Mouse (Mus musculus) CH12.LX (cell line): ENCODE measurements around the gene Ogdh.

Experiments used
- BHLHE40 ChIP-seq: IDR thresholded peaks from 2 replicates; pipeline ENCODE4 v1.6.1; 2011; ENCODE audit warnings: mild to moderate bottlenecking, low read depth, low read length, improper control_type of control experiment
- CTCF ChIP-seq, 2 experiments: IDR thresholded peaks in 1 of 2; conservative IDR thresholded peaks in 1 of 2; 2 replicates each; pipeline ENCODE4 v1.5.1; 2011 to 2012; ENCODE audit warnings: low read depth in 2 of 2, low read length in 2 of 2, improper control_type of control experiment in 1 of 2, inconsistent platforms in 1 of 2, mild to moderate bottlenecking in 1 of 2, moderate library complexity in 1 of 2
- ETS1 ChIP-seq: conservative IDR thresholded peaks from 2 replicates; pipeline ENCODE4 v1.6.1; 2012; ENCODE audit warnings: low read depth, mild to moderate bottlenecking, inconsistent platforms, low read length, improper control_type of control experiment, moderate library complexity
- GABPA ChIP-seq: IDR thresholded peaks from 2 replicates; pipeline ENCODE4 v1.6.1; 2012; ENCODE audit warnings: low read depth, low read length, improper control_type of control experiment, inconsistent platforms; ENCODE audit not compliant: insufficient replicate concordance
- IRF4 ChIP-seq: IDR thresholded peaks from 2 replicates; pipeline ENCODE4 v1.6.1; 2014; ENCODE audit warnings: low read depth, mild to moderate bottlenecking, inconsistent platforms, low read length, improper control_type of control experiment
- KAT2A ChIP-seq: IDR thresholded peaks from 2 replicates; pipeline ENCODE4 v1.6.1; 2012; ENCODE audit warnings: low read length, improper control_type of control experiment, inconsistent platforms; ENCODE audit not compliant: insufficient replicate concordance
- MAX ChIP-seq: IDR thresholded peaks from 2 replicates; pipeline ENCODE4 v1.6.1; 2011; ENCODE audit warnings: low read length, improper control_type of control experiment
- POLR2A ChIP-seq: IDR thresholded peaks from 2 replicates; pipeline ENCODE4 v1.6.1; 2011; ENCODE audit warnings: low read depth, mild to moderate bottlenecking, improper control_type of control experiment, low read length
- POLR2AphosphoS2 ChIP-seq: IDR thresholded peaks from 2 replicates; pipeline ENCODE4 v1.6.1; 2011; ENCODE audit warnings: low read depth, low read length, improper control_type of control experiment
- SMC3 ChIP-seq: IDR thresholded peaks from 2 replicates; pipeline ENCODE4 v1.6.1; 2011; ENCODE audit warnings: low read depth, low read length, improper control_type of control experiment
- ZMIZ1 ChIP-seq: IDR thresholded peaks from 2 replicates; pipeline ENCODE4 v1.6.1; 2012; ENCODE audit warnings: low read depth, mild to moderate bottlenecking, inconsistent platforms, low read length, improper control_type of control experiment

DNA sequence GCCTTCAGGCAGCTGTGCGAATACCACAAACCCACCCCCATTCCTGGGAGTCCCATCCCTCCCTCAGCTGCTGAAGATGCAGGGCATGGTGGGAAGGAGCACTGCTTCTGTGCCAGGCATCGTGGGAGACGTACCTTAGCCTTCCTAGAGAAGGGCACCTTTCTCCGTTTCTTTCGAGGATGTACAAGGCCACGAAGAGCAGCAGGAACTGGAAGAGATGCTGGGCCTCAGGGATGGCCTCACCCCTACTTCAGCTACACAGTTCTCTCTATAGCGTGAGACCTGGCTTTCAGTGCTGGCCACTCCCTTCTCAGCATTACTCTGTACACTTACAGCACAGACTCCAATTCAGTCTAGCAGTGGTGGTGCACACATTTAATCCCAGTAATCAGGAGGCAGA, 32.0 kb upstream of the Ogdh start:
- TF ChIP-seq ZMIZ1 (no peak), KAT2A (no peak), CTCF (conservative IDR thresholded peaks at IDR 0.05 in 1 of 2, IDR thresholded peaks at IDR 0.05 in 1 of 2; ENCODE audit: low read depth in 2 of 2, low read length in 2 of 2) (no peak), POLR2A (no peak), POLR2AphosphoS2 (no peak), IRF4 (no peak), BHLHE40 (no peak), GABPA (no peak), MAX (no peak), ETS1 (no peak), SMC3 (no peak)
